Mouse (Mus musculus) liver, adult 2 months (tissue): ENCODE data around the gene Wnt9a. TPM values are rescaled to one million over a fixed set of nuclear protein-coding genes. Genes with fewer than 3 reads are reported as not detected.

Experiments used
- DNase-seq: peaks from one replicate; pipeline ENCODE4 v3.0.0-alpha.2; 2011; ENCODE audit warnings: low read depth, low spot score; ENCODE audit errors: extremely low read depth
- H3K27ac ChIP-seq: fragments of 200-500 bp; replicated peaks from 2 replicates; pipeline ENCODE4 v1.5.1; 2012; ENCODE audit warnings: low read depth, mild to moderate bottlenecking, control low read depth, inconsistent platforms, low read length; ENCODE audit not compliant: insufficient read depth
- H3K27me3 ChIP-seq: fragments of 200-500 bp; 2 replicates; pipeline ENCODE4 v1.6.1; 2012; ENCODE audit warnings: mild to moderate bottlenecking, moderate library complexity, low read length, inconsistent platforms; ENCODE audit not compliant: control insufficient read depth, insufficient read depth
- H3K36me3 ChIP-seq: fragments of 200-500 bp; 2 replicates; pipeline ENCODE4 v1.6.1; 2012; ENCODE audit warnings: low read length, inconsistent platforms; ENCODE audit not compliant: control insufficient read depth, insufficient read depth
- H3K4me1 ChIP-seq: fragments of 200-500 bp; 2 replicates; pipeline ENCODE4 v1.6.1; 2011; ENCODE audit warnings: low read length; ENCODE audit not compliant: control insufficient read depth, insufficient read depth
- H3K4me3 ChIP-seq: fragments of 200-500 bp; 2 replicates; pipeline ENCODE4 v1.5.1; 2011; ENCODE audit warnings: low read depth, mild to moderate bottlenecking, control low read depth, low read length, moderate library complexity; ENCODE audit not compliant: insufficient read depth
- H3K79me2 ChIP-seq: fragments of 200-500 bp; 2 replicates; pipeline ENCODE4 v1.6.1; 2012; ENCODE audit warnings: inconsistent platforms, mild to moderate bottlenecking, low read length, moderate library complexity; ENCODE audit not compliant: control insufficient read depth, insufficient read depth
- H3K9ac ChIP-seq: fragments of 200-500 bp; 2 replicates; pipeline ENCODE4 v1.6.1; 2012; ENCODE audit warnings: low read depth, mild to moderate bottlenecking, control low read depth, inconsistent platforms, low read length
- CTCF ChIP-seq: fragments of 200-500 bp; IDR thresholded peaks from 2 replicates; pipeline ENCODE4 v1.5.1; 2011; ENCODE audit warnings: low read depth, low read length, control low read depth
- POLR2A ChIP-seq: fragments of 200-500 bp; IDR thresholded peaks from 2 replicates; pipeline ENCODE4 v1.6.1; 2011; ENCODE audit warnings: low read length, control low read depth; ENCODE audit not compliant: insufficient read depth; ENCODE audit errors: extremely low read depth
- WGBS: fragments of 180-500 bp; shearing (Covaris S2); methylation state at CpG from one replicate; pipeline ENCODE4 v1.1.7; 2018; 5-methylcytosine and 5-hydroxymethylcytosine counted together
- polyA plus RNA-seq: library from polyadenylated mRNA; depleted of rRNA; stranded (reverse); fragments of >200 nt; gene quantifications from 2 replicates; pipeline ENCODE4 v1.2.3, GENCODE M21; 2012
- total RNA-seq: library from RNA; depleted of rRNA; stranded (reverse); fragments of >200 nt; gene quantifications from 2 replicates; pipeline ENCODE4 v1.2.3, GENCODE M21; 2014

Gene Wnt9a
- total and polyA plus RNA-seq, 2 experiments = 0.37 to 0.46 TPM

GRCm38 (mm10) chr11:59264593-59264992, 42.1 kb upstream of the Wnt9a start:
- Histone ChIP-seq H3K4me1 (no peaks in the 10 kb centered on the region), H3K36me3 (no peaks in the 10 kb centered on the region), H3K27ac (no peak overlapping the region), H3K27me3 (peaks cover 18% of the 10 kb centered on the region), H3K4me3 (no peak overlapping the region; the same call in 1 of the 2 replicates), H3K79me2 (no peaks in the 10 kb centered on the region), H3K9ac (no peak overlapping the region)
- TF ChIP-seq CTCF (no peak), POLR2A (no peak)
- DNase-seq = no peak
- 22% methylated on average over 8 of the region's 8 CpGs for WGBS

GRCm38 (mm10) chr11:59265154-59265813, 41.4 kb upstream of the Wnt9a start:
- 63% methylated on average over 8 of the region's 8 CpGs for WGBS
- H3K27me3 ChIP-seq = peaks cover 18% of the 10 kb centered on the region
- no peaks in the 10 kb centered on the region for H3K36me3 ChIP-seq
- no peaks in the 10 kb centered on the region for H3K79me2 ChIP-seq
- H3K27ac ChIP-seq = no peak overlapping the region
- H3K9ac ChIP-seq = no peak overlapping the region
- H3K4me1 ChIP-seq = no peaks in the 10 kb centered on the region
- TF ChIP-seq POLR2A = no peak
- TF ChIP-seq CTCF = no peak
- DNase-seq = no peak
- no peak overlapping the region for H3K4me3 ChIP-seq

- H3K4me3 ChIP-seq = no peak overlapping the region
- H3K36me3 ChIP-seq = no peaks in the 10 kb centered on the region
- TF ChIP-seq POLR2A (no peak), CTCF (no peak)
- H3K27me3 ChIP-seq = peaks cover 15% of the 10 kb centered on the region
- H3K9ac ChIP-seq = no peak overlapping the region
- H3K27ac ChIP-seq = no peak overlapping the region
- no peaks in the 10 kb centered on the region for H3K4me1 ChIP-seq
- WGBS = 43% methylated on average over 6 of the region's 6 CpGs
- no peak for DNase-seq
- H3K79me2 ChIP-seq = no peaks in the 10 kb centered on the region
Measured at GRCm38 (mm10) chr11:59266727-59267126, 40.0 kb upstream of the Wnt9a start.

GRCm38 (mm10) chr11:59274184-59274583, 32.5 kb upstream of the Wnt9a start:
- Histone ChIP-seq H3K9ac (no peak overlapping the region), H3K79me2 (no peaks in the 10 kb centered on the region), H3K4me3 (no peak overlapping the region), H3K36me3 (no peaks in the 10 kb centered on the region), H3K27ac (no peak overlapping the region), H3K4me1 (no peaks in the 10 kb centered on the region), H3K27me3 (no peaks in the 10 kb centered on the region)
- 65% methylated on average over 3 of the region's 3 CpGs for WGBS
- no peak for TF ChIP-seq POLR2A
- TF ChIP-seq CTCF = no peak
- no peak for DNase-seq

GRCm38 (mm10) chr11:59276877-59277276, 29.9 kb upstream of the Wnt9a start:
- Histone ChIP-seq H3K36me3 (no peaks in the 10 kb centered on the region), H3K4me3 (no peak overlapping the region), H3K27ac (no peak overlapping the region), H3K79me2 (no peaks in the 10 kb centered on the region), H3K4me1 (no peaks in the 10 kb centered on the region), H3K9ac (no peak overlapping the region), H3K27me3 (no peaks in the 10 kb centered on the region)
- 34% methylated on average over 2 of the region's 2 CpGs for WGBS
- no peak for TF ChIP-seq CTCF
- no peak for TF ChIP-seq POLR2A
- no peak for DNase-seq

- no peaks in the 10 kb centered on the region for H3K36me3 ChIP-seq
- no peak overlapping the region for H3K4me3 ChIP-seq
- H3K79me2 ChIP-seq = no peaks in the 10 kb centered on the region
- 73% methylated on average over 4 of the region's 4 CpGs for WGBS
- TF ChIP-seq POLR2A (no peak), CTCF (no peak)
- H3K27me3 ChIP-seq = 0 out of 2 replicates have a peak, but pooled peaks cover 2% of the 10 kb centered on the region
- no peaks in the 10 kb centered on the region for H3K4me1 ChIP-seq
- H3K27ac ChIP-seq = no peak overlapping the region
- H3K9ac ChIP-seq = no peak overlapping the region
- DNase-seq = no peak
Measured at GRCm38 (mm10) chr11:59278047-59278446, 28.7 kb upstream of the Wnt9a start.
